Mouse (Mus musculus) thymus, postnatal 36 days (tissue): ENCODE measurements at regions not wholly inside any gene's neighbourhood (a gene's known extent, or its start where the extent isn't known, plus 50 kb on each side); places are given as distances from the start of the nearest gene placed in this dataset.

Experiments used
- DNase-seq, 2 experiments: peaks; one replicate each; pipeline ENCODE4 v3.0.0; 2022; ENCODE audit warnings: mixed read lengths in 2 of 2

GRCm38 (mm10) chr13:43919781-43920420 is 135.3 kb downstream of the Cd83 start:
- DNase-seq, result no peak

DNA sequence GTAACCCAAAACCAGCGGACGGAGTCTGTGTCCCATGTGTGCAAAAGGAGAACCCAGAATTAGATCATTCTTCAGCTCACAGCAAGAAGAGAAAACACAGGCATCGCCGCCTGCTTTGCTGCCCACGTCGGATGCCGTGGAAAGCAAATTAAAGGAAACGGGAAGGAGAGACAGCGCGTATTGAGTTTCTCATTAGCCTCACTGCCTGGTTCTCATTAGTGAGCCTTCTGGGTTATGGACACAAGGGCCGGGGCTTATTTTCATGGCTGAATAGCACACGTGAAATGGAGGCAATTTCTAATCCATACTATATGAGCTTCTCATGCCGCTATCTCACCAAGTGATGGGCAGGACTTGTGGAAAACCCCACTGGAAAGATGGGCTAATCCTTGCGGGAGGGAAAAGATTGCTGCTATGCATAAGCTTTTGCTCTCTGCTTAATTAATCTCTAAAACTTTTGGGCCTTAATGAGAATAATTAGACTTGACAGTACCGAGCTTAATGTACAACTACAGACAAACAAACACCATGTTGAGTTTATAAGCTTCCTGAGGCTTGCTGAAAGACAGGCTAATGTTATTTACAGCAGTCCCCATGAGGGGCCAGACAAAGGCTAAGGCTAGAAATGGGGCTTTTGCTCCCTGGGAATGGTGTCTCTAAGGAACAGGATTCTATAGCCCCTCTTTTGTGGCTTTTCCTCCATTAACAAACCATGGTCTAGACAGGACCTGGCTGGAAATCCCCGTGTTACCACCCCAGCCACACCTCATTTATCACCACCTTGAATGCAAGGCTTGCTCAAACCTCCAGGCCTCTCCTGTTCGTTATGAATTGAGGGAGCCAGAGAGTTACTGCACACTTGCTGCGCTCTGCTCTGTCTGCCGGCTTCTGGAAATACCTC is 145.8 kb downstream of the Cd83 start:
- no peak for DNase-seq

- DNase-seq, result no peak
These were observed 148.4 kb downstream of the Cd83 start for GRCm38 (mm10) chr13:43932946-43933345.

DNA sequence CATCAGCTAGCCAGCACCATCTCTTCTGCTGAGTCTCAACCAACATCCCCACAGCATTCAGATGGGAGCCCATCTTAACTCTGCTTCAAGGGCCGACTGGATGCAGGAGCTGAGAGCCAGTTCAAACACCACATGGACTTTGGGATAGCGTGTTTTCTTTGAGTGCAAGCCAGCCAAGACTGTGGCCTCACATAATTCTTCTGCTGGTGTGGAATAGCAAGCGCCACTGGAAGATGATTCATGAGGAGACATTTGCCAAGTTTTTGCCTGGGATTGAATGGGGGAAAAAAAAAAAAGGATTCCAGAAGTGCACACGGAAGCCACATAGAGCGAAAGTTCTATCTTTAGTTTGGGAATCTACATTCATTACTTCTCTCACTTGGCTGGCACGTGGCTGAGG is 150.7 kb downstream of the Cd83 start:
- no peak for DNase-seq

DNA sequence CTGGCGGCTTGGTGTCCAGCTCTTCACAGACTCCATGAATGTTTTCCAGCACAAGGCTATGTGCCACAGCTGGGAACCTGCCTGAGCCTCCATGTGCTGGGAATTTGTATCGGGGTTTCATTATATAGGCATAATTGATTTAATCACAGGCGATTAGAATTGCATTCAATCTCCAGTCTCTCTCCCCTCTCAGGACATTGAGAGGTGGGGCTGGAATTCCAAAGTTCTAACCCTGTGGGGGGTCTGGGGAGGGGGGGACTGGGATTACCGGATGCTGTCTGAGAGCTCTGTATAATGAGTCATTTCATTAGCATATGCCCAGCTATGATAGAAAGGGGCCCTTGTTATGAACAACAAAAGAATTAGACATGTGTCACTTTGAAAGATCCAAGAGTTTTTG is 151.9 kb downstream of the Cd83 start:
- no peak for DNase-seq

GRCm38 (mm10) chr13:43938611-43939010 is 154.0 kb downstream of the Cd83 start:
- DNase-seq, result no peak

DNA sequence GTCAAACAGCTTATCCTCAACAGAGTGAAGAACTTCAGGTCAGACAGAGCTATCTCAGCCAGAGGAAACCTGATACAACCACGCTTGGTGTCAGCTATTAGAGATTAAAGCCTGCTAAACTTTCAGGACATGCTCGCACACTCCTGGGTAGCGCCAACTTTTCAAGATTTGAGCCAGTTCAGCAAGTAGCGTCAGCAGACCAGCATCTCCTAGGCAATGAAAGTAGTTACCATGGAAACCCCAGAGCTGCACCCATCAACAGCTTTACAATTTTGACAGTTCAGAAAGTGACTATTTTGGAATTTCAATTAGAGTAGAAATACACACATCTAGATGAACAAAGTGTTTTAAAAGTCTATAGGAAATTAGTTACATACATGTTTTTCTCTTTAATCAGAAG is 154.8 kb downstream of the Cd83 start:
- DNase-seq, result no peak

DNA sequence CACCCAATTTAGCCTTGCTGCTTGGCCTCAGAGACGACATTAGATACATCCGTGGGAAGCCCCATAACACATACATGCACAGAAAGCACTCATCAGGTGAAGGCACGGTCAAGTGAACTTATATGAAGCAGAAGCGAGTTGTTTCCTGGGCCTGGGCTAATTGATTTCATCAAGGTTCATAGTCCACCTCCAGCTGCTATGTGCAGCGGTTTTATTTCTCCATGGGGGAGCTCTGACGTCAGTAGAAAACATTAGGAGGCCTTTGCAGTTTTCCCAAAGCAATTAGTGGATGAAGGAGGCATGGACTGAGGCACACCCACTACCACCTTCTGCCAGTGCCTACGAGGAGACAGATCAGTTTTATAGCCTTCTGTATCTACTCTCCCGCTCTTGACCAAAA is 157.2 kb downstream of the Cd83 start:
- no peak for DNase-seq

DNA sequence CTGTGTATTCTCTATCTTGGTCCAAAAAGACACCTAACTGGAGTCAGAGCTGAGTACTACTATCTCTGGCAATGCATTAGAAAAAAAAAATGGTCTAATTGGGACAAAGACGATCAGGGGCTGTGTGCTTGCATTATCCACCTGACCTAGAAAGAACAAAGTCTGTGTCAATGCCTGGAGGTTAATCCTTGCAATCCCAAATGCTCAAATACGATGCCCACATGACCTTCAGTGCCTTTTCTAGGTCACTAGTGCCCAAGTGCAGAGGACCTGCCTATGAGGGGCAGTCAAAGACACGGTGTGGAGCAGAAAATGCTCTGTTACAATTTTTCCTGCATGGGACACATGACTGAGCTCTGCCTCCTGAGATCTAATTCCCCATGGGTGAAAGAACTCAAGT is 164.0 kb downstream of the Cd83 start:
- DNase-seq, result no peak

DNA sequence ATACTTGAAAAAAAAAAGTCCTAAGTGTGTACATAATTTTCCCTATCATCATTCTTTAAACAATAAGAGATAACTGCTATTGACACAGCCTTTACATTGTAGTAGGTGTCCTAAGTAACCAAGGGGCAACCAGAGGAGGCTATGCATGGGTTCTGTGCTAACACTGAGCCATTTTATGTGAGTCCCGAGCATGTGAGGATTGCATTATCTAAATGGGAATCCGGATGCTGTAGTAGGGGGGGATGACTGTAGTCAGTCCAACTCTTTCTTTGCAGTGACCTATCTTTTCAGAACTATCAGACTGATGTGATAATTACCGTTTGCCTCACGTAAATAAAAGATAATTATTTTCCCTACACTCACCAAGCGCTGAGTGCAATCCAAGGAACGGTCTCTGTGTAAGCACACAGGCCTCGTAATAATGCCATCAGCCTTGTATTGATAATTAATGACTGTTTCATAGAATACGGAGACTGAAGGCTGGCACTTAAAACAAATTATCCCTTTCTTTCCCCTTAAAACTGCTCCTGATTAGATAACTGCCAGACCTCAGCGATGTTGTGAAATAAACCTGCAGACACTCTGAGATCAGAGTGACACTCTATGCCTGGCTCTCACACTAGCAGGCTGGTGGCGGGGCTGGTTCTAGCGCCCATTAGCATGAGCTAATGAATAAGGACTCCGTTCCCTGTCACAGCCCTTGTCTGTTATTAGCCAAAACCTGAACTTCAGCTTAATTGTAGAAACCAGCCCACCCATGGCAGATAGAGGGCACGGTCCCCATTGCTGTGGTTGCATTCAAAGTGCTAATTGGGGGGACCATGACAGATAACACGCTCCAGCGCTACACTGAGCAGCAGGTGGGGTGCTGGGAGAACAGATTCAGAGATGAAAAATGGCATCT is 165.4 kb downstream of the Cd83 start:
- DNase-seq, result no peak

DNA sequence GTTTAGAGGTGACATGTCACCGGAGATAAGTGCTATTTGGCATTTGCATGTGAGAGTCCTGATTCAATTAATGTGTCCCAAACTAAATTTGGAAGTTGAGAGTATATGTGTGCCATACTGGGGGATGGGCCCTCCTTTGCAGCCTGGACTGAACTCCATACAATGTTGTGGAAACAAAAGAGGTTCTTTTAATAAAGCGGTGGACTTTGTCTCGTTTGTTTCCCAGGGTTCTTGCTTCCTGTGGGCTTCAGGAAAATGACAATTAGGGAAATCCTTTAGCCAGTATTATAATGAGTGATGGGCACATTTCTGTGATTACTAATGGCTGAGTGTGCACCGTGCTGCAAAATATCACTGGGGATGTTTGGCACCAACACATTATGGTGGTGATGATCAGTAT is 167.9 kb downstream of the Cd83 start:
- DNase-seq, result no peak

GRCm38 (mm10) chr13:43952972-43953592 is 168.5 kb downstream of the Cd83 start:
- DNase-seq, result no peak

GRCm38 (mm10) chr13:43954714-43955393 is 170.3 kb downstream of the Cd83 start:
- DNase-seq, result no peak

DNA sequence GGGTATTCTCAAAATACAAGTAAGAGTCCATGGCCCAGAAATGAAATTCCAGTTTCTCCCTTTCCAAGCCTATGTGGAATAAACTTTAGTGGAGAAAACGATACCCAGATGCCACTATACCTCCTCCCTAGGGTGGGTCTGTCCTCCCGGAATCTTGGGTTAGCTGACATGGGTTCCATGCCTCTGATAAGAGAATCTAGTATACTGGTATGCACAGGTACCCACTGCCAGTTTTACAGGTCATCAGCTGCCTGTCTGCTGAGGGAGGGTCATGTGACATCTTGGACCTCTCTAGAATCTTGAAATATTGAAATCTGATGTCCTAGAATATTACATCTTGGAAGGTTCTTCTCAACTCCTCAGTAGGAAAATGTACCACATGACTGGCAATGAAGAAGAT is 172.5 kb downstream of the Cd83 start:
- DNase-seq, result no peak

DNA sequence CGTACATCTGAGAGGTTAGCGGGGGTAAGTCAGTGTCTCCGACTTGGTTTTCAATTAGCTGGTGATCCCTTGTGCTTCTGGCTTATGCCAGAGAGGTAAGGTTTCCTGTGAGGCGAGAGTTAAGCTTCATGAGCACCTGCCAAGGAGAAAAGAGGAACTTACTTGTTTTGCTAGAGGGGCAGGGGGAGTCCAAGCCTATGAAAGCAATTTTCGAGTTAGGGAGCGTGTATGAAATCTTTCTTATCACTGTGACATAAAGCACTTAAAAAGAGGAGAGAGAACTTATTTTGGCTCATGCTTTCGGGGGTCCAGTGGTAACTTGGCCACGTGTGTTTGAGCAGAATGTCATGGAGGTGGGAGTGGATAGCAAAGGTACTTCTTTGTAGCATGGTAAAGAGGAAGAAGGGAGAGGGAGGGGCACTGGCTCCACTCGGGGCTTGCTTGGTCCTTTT is 174.6 kb downstream of the Cd83 start:
- DNase-seq, result peak in 1 of 2 experiments; percentile 12

DNA sequence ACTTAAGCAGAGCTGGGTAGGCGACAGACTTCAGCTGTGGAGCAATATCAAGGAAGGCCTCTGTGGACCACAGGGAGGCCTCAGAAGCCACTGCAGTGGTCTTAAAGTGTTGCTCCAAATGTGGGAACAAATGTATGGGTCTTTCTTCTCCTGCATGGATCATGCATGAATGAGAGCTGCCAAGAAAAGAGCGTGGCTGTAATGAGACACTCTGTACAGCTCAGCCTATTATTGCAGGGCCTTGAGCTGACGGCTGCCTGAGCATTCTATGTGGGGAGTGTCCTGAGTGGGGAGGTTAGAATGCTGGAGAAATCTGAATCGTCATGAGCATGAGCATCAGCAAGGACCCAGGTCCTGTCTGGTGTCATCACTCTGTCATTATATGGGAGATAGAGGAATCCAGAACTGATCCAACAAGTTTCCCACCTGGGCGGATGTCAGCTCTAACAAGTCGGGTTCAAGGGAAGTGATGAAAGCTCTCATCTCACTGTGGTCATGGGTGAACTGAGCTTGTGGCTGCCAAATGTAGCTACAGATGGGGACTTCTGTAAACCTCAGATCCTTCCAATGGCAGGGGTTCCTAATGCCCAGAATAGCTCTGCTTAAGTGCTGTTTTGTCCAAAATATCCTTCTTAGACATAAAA is 176.6 kb downstream of the Cd83 start:
- DNase-seq, result peak; percentile 23 to 39

DNA sequence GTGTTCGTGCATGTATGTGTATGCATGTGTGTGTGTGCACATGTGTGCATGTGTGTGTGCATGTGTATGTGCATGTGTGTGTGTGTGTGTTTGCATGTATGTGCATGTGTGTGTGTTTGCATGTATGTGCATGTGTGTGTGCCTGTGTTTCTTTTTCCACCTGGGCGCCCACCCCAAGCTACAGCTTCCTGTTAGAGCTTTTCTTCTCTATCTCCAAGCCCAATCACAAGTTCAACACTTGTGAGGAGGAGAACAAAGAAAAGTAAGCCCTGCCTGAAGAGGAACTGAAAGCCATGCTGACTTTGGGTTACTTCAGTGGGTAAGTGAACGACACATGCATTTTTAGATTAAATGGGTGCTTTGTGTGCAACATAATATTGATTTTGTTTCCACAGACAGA is 177.4 kb downstream of the Cd83 start:
- DNase-seq, result peak; percentile 63 to 71

DNA sequence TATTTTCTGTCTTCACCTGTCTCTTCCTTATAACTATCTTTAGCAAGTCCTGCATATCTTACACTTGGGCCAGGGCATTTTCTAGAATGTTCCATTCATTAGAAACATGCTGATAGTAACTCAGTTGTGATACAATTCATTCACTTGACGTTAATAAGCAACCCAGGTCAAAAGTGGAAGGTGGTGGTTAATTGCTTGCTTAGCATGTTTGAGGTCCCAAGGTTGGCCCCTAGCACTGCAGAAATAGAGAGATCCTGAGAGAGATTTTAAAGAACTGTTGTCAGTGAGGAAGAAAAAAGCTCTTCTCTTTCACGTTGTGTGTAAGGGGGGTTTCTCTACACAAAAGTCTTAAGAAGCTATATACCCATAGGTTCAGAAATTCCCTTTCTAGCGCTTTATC is 178.7 kb downstream of the Cd83 start:
- no peak for DNase-seq

DNA sequence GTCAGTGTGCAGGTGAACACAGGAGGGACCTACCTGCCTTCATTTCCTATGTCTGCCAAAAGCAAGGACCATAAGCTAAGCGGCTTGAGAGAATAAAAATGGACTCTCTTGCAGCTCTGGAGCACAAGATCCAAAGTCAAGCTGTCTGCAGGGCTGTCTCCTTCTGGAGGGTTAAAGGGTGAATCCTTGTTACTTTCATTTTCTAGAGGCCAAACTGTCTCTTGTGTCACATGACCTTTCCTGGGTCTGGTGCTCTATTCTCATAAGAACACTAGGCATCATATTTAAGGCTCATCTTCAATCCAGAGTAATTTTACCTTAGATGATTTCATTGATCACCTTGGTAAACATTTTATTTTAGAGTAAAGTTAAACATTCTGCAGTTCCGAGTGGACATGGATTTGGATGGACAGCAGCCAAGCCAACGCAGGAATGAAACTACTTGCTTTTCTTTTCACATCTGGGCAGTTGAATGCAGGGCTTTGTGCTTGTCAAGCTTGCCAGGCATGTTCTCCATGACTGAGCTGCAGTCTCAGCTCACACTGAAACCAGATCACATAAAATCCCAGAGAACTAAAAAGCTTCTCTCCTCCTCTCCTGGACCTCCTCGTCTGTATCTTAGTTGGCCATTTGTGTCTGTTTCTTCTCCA is 180.8 kb downstream of the Cd83 start:
- no peak for DNase-seq

DNA sequence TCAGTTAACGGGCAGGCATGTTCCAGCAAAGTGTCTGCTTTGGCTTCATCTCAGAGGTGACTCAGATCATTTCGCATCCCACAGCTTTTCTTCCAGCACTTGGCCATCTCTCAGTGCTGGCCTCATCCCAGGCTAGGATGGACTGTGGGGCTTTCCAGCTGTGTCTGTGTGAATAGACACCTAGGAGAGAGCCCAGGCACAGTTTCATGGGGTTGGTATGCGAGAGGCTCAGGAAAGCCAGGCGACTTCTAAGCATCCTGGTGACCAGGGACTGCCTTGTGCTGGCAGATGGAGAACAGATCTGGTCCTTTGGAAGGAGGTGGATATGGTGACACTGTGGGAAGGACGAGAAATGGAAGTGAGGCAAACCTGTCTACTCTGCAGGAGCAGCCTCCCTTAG is 182.9 kb downstream of the Cd83 start:
- no peak for DNase-seq

DNA sequence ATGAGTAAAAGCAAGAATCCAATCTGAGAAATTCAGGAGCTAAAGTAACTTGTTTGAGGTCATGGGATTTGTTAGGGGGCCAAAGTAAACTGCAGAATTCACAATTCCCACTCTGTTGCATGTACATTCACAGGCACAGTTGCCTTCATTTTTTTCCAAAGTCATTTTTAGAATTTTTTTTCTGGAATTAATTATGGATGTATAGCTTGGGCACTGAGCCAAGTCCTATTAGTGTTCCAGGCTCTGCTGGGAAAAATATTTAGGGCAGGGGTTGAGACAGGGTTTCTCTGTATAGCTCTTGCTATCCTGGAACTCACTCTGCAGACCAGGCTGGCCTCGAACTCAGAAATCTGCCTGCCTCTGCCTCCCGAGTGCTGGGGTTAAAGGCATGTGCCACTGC is 188.3 kb downstream of the Cd83 start:
- DNase-seq, result no peak
